Mouse (Mus musculus) lung, postnatal 0 days (tissue): ENCODE measurements around the gene Ly6g6c. TPM values are rescaled to one million over a fixed set of nuclear protein-coding genes. Genes with fewer than 3 reads are reported as not detected.

Experiments used
- ATAC-seq: fragments of 200-750 bp; cut with Nextera tagmentation; 2 replicates; pipeline ENCODE4 v1.8.0; 2017; ENCODE audit warnings: moderate library complexity
- DNase-seq: peaks from one replicate; pipeline ENCODE4 v3.0.0-alpha.2; 2016; ENCODE audit warnings: low spot score
- H3K27ac ChIP-seq: fragments of 300-500 bp; sonication (generic); 2 replicates; pipeline ENCODE4 v1.5.1; 2014; ENCODE audit warnings: antibody characterized with exemption, mild to moderate bottlenecking, low read length, mixed read lengths
- H3K27me3 ChIP-seq: fragments of 300-500 bp; sonication (generic); replicated peaks from 2 replicates; pipeline ENCODE4 v1.6.1; 2014; ENCODE audit warnings: low read length, mixed read lengths; ENCODE audit not compliant: insufficient read depth
- H3K36me3 ChIP-seq: fragments of 300-500 bp; sonication (generic); 2 replicates; pipeline ENCODE4 v1.6.1; 2014; ENCODE audit warnings: low read length, mixed read lengths; ENCODE audit not compliant: insufficient read depth
- H3K4me1 ChIP-seq: fragments of 300-500 bp; sonication (generic); 2 replicates; pipeline ENCODE4 v1.6.1; 2014; ENCODE audit warnings: antibody characterized with exemption, low read depth, low read length, mixed read lengths; ENCODE audit not compliant: insufficient read depth
- H3K4me2 ChIP-seq: fragments of 300-500 bp; sonication (generic); replicated peaks from 2 replicates; pipeline ENCODE4 v1.6.1; 2014; ENCODE audit warnings: low read depth, mild to moderate bottlenecking, low read length, moderate library complexity, mixed read lengths
- H3K4me3 ChIP-seq: fragments of 300-500 bp; sonication (generic); 2 replicates; pipeline ENCODE4 v1.5.1; 2014; ENCODE audit warnings: low read depth, low read length
- H3K9ac ChIP-seq: fragments of 300-500 bp; sonication (generic); replicated peaks from 2 replicates; pipeline ENCODE4 v1.6.1; 2014; ENCODE audit warnings: low read depth, mild to moderate bottlenecking
- H3K9me3 ChIP-seq: fragments of 300-500 bp; sonication (generic); 2 replicates; pipeline ENCODE4 v1.6.1; 2016; ENCODE audit warnings: low read length, mixed read lengths
- CTCF ChIP-seq: IDR thresholded peaks from 2 replicates; pipeline ENCODE4 v1.5.1; 2016; ENCODE audit warnings: antibody characterized with exemption, mild to moderate bottlenecking
- EP300 ChIP-seq: IDR thresholded peaks from 2 replicates; pipeline ENCODE4 v1.6.1; 2016; ENCODE audit warnings: antibody characterized with exemption, mild to moderate bottlenecking, control low read depth
- WGBS: fragments of 180-500 bp; shearing (Covaris S2); extraction: QIAGEN DNeasy Blood & Tissue Kit; methylation state at CpG from one replicate; pipeline ENCODE4 v1.1.7; 2014; 5-methylcytosine and 5-hydroxymethylcytosine counted together
- polyA plus RNA-seq: library from polyadenylated mRNA; unstranded; fragments of >200 nt; fragmentation: Nextera tagmentation; extraction: Ambion mirVana; gene quantifications from 2 replicates; pipeline ENCODE4 v1.2.1, GENCODE M21; 2015

Gene Ly6g6c
- polyA plus RNA-seq, 1 experiment from 2014 or later = 4.9 TPM

DNA sequence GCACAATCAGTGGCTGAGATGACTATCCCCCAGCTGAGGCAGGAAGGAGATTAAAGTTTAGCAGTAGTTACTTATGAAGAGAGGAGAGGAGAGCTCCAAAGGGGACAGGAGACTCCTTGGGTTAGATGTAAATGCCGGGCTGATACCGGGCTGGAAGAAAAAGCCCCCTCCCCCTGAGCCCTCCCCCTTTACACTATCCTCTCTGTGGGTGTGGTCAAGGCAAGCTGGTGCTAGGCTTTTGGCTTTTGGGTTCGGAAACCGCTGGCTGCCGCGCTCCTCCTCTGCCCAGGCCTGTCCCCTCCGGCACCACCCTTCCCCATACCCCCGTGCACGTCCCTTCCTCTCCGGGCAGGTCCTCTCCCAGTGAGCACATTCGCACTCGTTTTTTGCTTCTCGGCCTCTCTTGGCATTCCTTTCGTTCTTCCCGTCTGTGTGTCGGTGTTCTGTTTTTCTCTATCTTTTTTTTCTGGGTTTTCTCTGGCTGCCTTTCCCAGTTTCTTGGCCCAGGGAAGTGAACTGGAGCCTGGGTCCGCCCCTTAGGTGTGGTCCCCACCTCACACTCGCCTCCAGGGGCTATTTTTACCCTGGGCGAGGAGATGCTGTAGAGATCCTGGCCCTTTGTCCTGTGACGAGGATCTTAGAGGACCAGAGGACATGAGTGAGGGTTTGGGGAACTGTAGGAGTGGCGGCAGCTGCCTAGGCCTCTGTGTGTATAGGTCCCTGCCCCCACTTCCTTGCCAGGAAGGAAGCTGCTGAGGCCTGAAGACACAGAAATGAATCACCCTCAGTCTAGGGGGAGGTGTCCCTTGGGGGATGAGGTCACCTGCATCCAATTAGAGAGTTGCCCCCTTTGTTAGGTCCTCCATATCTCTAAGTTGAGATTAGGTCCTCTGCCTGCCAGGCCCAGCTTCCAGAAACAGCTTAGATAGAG, 13.8 kb upstream of the Ly6g6c start:
- WGBS = 2% methylated on average over 18 of the region's 21 CpGs
- H3K4me1 ChIP-seq = peaks cover 12% of the 10 kb centered on the region; the same call in 1 of the 2 replicates
- TF ChIP-seq EP300 (peak; percentile 81), CTCF (no peak; the same call in 1 of the 2 replicates)

DNA sequence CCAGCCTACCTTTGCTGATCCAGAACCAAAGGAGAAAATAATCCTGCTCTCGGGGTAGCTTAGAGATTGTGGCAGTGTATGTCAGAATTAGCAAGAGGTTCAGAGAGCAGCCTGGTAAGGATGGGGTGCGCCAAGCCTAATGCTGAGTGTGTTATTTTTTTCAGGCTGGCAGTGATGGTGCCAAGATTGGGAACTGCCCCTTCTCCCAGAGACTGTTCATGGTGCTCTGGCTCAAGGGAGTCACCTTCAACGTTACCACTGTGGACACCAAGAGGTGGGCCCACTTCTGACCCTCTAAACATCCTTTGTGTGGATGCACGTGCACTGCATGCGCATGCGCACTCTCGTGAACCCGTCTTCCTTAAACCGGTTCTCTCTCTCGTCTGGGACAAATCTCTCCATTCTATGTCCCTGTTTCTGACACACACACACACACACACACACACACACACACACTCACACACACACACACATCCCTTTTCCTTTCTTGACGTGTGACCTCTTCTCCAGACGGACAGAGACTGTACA, 12.9 kb upstream of the Ly6g6c start:
- Histone ChIP-seq H3K4me1 (peaks cover 10% of the 10 kb centered on the region; the same call in 1 of the 2 replicates), H3K27ac (peak overlapping the region; percentile 71), H3K9ac (peak overlapping the region; percentile 21; the same call in 1 of the 2 replicates), H3K4me2 (peak overlapping the region; percentile 83), H3K36me3 (peaks cover 35% of the 10 kb centered on the region; the same call in 1 of the 2 replicates), H3K27me3 (no peaks in the 10 kb centered on the region), H3K9me3 (no peaks in the 10 kb centered on the region), H3K4me3 (0 out of 2 replicates have a peak overlapping the region, but pooled peaks have one; percentile 14)
- ATAC-seq (no peak), DNase-seq (no peak)
- 59% methylated on average over 12 of the region's 12 CpGs for WGBS
- no peak for TF ChIP-seq EP300
- TF ChIP-seq CTCF = no peak

More for the DNA sequence above, 13.8 kb upstream of the Ly6g6c start:
- peaks cover 33% of the 10 kb centered on the region; the same call in 1 of the 2 replicates for H3K36me3 ChIP-seq
- peak overlapping the region; percentile 65 for H3K4me3 ChIP-seq
- peak overlapping the region; percentile 81 for H3K9ac ChIP-seq
- peak overlapping the region; percentile 83 for H3K4me2 ChIP-seq
- peak overlapping the region; percentile 96 for H3K27ac ChIP-seq
- DNase-seq = peak; percentile 96
- H3K9me3 ChIP-seq = no peaks in the 10 kb centered on the region
- H3K27me3 ChIP-seq = no peaks in the 10 kb centered on the region
- ATAC-seq = peak; percentile 83

DNA sequence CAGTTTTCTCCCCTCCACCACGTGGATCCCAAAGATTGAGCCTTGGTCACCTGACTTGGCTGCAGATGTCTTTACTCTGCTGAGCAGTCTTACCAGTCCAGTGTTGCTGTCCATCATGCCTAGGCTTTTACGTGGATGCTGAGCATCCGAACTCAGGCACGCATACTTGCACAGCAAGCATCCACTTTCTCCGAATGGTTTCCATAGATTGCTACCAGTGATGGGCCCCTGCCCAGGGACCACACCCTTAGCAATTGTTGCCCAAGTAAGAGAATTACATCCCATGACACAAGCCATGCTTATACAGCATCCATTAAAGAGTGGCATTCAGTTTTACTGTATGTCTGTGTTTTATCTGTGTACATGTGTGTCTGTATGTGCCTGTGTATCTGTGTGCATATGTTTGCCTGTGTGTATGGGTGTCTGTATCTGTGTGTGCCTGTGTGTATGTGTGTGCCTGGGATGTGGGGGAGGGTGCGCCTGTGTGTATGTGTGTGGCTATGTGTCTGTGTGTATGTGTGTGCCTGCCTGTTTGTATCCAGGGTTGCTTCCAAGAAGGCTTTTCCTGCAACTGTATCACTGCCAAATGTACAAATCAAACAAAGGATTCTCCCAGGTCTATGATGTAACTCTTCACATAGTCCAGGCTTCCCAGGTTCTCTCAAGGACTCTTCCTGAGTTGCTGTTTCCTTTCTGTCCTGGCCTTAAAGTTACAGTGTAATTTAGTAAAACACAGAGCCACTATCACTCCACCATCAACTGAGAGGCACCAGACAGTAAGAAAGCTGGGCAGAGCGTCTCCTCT, 9.3 kb upstream of the Ly6g6c start:
- no peak for TF ChIP-seq EP300
- TF ChIP-seq CTCF = no peak
- no peak overlapping the region for H3K4me2 ChIP-seq
- ATAC-seq (no peak), DNase-seq (no peak)
- no peaks in the 10 kb centered on the region for H3K27me3 ChIP-seq
- peaks cover 7% of the 10 kb centered on the region for H3K4me1 ChIP-seq
- no peak overlapping the region for H3K27ac ChIP-seq
- 87% methylated on average over 7 of the region's 7 CpGs for WGBS
- no peaks in the 10 kb centered on the region for H3K9me3 ChIP-seq
- no peak overlapping the region for H3K9ac ChIP-seq
- H3K4me3 ChIP-seq = no peak overlapping the region
- peaks cover 38% of the 10 kb centered on the region; the same call in 1 of the 2 replicates for H3K36me3 ChIP-seq

DNA sequence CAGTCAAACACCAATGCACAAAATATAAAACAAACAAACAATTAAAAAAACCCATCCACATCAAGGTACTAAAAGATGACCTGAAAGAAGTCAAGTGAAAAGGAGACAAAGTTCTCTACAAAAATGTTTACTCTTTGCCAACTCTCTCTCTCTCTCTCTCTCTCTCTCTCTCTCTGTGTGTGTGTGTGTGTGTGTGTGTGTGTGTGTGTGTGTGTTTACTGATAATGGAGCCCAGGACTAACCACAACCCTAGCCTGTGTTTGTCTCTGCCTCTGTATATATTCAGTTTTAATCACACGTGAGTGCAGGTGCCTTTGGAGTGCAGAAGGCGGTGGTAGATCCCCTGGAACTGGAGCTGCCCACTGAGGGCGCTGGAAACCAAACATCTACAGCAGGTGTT, 8.1 kb upstream of the Ly6g6c start:
- Histone ChIP-seq H3K4me2 (no peak overlapping the region), H3K4me1 (peaks cover 7% of the 10 kb centered on the region), H3K27ac (no peak overlapping the region), H3K9ac (no peak overlapping the region), H3K36me3 (peaks cover 45% of the 10 kb centered on the region; the same call in 1 of the 2 replicates), H3K9me3 (no peaks in the 10 kb centered on the region), H3K27me3 (no peaks in the 10 kb centered on the region), H3K4me3 (no peak overlapping the region)
- 60% methylated on average over 3 of the region's 3 CpGs for WGBS
- no peak for DNase-seq
- no peak for TF ChIP-seq CTCF
- no peak for TF ChIP-seq EP300
- ATAC-seq = no peak

DNA sequence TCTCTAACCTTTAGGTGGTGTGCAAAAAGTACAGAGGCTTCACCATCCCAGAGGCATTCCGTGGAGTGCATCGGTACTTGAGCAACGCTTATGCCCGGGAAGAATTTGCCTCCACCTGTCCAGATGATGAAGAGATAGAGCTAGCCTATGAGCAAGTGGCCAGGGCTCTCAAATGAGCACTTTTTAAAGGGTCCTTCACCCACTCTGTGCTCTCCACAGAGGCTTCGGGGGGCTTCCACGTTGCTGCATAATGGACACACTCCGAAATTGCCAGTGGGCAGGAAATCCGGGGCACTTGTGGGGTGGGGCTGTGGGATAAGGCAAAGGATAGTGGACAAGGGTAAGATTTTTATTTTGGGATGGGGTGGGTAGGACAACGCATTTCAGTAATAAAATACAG, 6.9 kb upstream of the Ly6g6c start:
- Histone ChIP-seq H3K4me2 (peak overlapping the region; percentile 70), H3K4me3 (no peak overlapping the region), H3K36me3 (peaks cover 38% of the 10 kb centered on the region; the same call in 1 of the 2 replicates), H3K4me1 (peaks cover 7% of the 10 kb centered on the region), H3K27me3 (no peaks in the 10 kb centered on the region), H3K9me3 (no peaks in the 10 kb centered on the region), H3K9ac (no peak overlapping the region), H3K27ac (0 out of 2 replicates have a peak overlapping the region, but pooled peaks have one; percentile 88)
- no peak for ATAC-seq
- WGBS = 39% methylated on average over 9 of the region's 9 CpGs
- no peak for DNase-seq
- TF ChIP-seq EP300 (no peak), CTCF (no peak)
